Mouse (Mus musculus): Measurements from ENCODE around the gene Lhpp. TPM values are rescaled to one million over a fixed set of nuclear protein-coding genes. Genes with fewer than 3 reads are reported as not detected.
A peak's percentile ranks its signal among the peaks of the same experiment; 100 is the strongest.

Gene Lhpp
- polyA plus RNA-seq, 1 experiment = 26.7 TPM

- Histone ChIP-seq H3K4me3 (replicated peaks; ENCODE audit: insufficient read depth, low read depth, low read length) (peak overlapping the region; percentile 22), H3K4me1 (ENCODE audit: control insufficient read depth, insufficient read depth, low read length) (0 out of 2 replicates have a peak, but pooled peaks cover 7% of the 10 kb centered on the region), H3K27me3 (ENCODE audit: control insufficient read depth, insufficient read depth, low read length) (peaks cover 9% of the 10 kb centered on the region; the same call in 1 of the 2 replicates), H3K27ac (ENCODE audit: insufficient read depth, low read length) (no peak overlapping the region)
- WGBS = 8% methylated on average over 9 of the region's 9 CpGs
- DNase-seq = no peak
- TF ChIP-seq POLR2A (IDR thresholded peaks at IDR 0.05; ENCODE audit: borderline replicate concordance, insufficient read depth, low read length) = no peak
- no peak for TF ChIP-seq CTCF (IDR thresholded peaks at IDR 0.05; ENCODE audit: borderline replicate concordance, insufficient read depth, low read depth, low read length)
Measured at GRCm38 (mm10) chr7:132600026-132600425, 10.4 kb upstream of the Lhpp start.

- no peak overlapping the region for H3K27ac ChIP-seq (ENCODE audit: insufficient read depth, low read length)
- WGBS = 44% methylated on average over 8 of the region's 8 CpGs
- DNase-seq = no peak
- H3K27me3 ChIP-seq (ENCODE audit: control insufficient read depth, insufficient read depth, low read length) = peaks cover 9% of the 10 kb centered on the region; the same call in 1 of the 2 replicates
- H3K4me1 ChIP-seq (ENCODE audit: control insufficient read depth, insufficient read depth, low read length) = 0 out of 2 replicates have a peak, but pooled peaks cover 7% of the 10 kb centered on the region
- no peak for TF ChIP-seq POLR2A (IDR thresholded peaks at IDR 0.05; ENCODE audit: borderline replicate concordance, insufficient read depth, low read length)
- TF ChIP-seq CTCF (IDR thresholded peaks at IDR 0.05; ENCODE audit: borderline replicate concordance, insufficient read depth, low read depth, low read length) = no peak
- no peak overlapping the region for H3K4me3 ChIP-seq (replicated peaks; ENCODE audit: insufficient read depth, low read depth, low read length)
Measured at GRCm38 (mm10) chr7:132600926-132601325, 9.5 kb upstream of the Lhpp start.

GRCm38 (mm10) chr7:132604720-132605119 lies 5.7 kb upstream of the Lhpp start:
- 0 out of 2 replicates have a peak, but pooled peaks cover 2% of the 10 kb centered on the region for H3K4me1 ChIP-seq (ENCODE audit: control insufficient read depth, insufficient read depth, low read length)
- WGBS = 86% methylated on average over 4 of the region's 4 CpGs
- TF ChIP-seq POLR2A (IDR thresholded peaks at IDR 0.05; ENCODE audit: borderline replicate concordance, insufficient read depth, low read length) (no peak), CTCF (IDR thresholded peaks at IDR 0.05; ENCODE audit: borderline replicate concordance, insufficient read depth, low read depth, low read length) (no peak)
- no peak overlapping the region for H3K4me3 ChIP-seq (replicated peaks; ENCODE audit: insufficient read depth, low read depth, low read length)
- no peak for DNase-seq
- H3K27ac ChIP-seq (ENCODE audit: insufficient read depth, low read length) = no peak overlapping the region
- H3K27me3 ChIP-seq (ENCODE audit: control insufficient read depth, insufficient read depth, low read length) = peaks cover 1% of the 10 kb centered on the region; the same call in 1 of the 2 replicates

GRCm38 (mm10) chr7:132605689-132606088 lies 4.7 kb upstream of the Lhpp start:
- Histone ChIP-seq H3K4me1 (ENCODE audit: control insufficient read depth, insufficient read depth, low read length) (no peaks in the 10 kb centered on the region), H3K27me3 (ENCODE audit: control insufficient read depth, insufficient read depth, low read length) (no peaks in the 10 kb centered on the region; the same call in 1 of the 2 replicates), H3K27ac (ENCODE audit: insufficient read depth, low read length) (no peak overlapping the region), H3K4me3 (replicated peaks; ENCODE audit: insufficient read depth, low read depth, low read length) (no peak overlapping the region)
- no peak for DNase-seq
- TF ChIP-seq CTCF (IDR thresholded peaks at IDR 0.05; ENCODE audit: borderline replicate concordance, insufficient read depth, low read depth, low read length) = no peak
- TF ChIP-seq POLR2A (IDR thresholded peaks at IDR 0.05; ENCODE audit: borderline replicate concordance, insufficient read depth, low read length) = no peak
- WGBS = 64% methylated on average over 5 of the region's 5 CpGs

- 28% methylated on average over 4 of the region's 4 CpGs for WGBS
- no peak overlapping the region for H3K4me3 ChIP-seq (replicated peaks; ENCODE audit: insufficient read depth, low read depth, low read length)
- DNase-seq = peak in 1 of 2 experiments; percentile 36
- H3K27me3 ChIP-seq (ENCODE audit: control insufficient read depth, insufficient read depth, low read length) = no peaks in the 10 kb centered on the region; the same call in 1 of the 2 replicates
- H3K4me1 ChIP-seq (ENCODE audit: control insufficient read depth, insufficient read depth, low read length) = no peaks in the 10 kb centered on the region
- no peak for TF ChIP-seq CTCF (IDR thresholded peaks at IDR 0.05; ENCODE audit: borderline replicate concordance, insufficient read depth, low read depth, low read length)
- TF ChIP-seq POLR2A (IDR thresholded peaks at IDR 0.05; ENCODE audit: borderline replicate concordance, insufficient read depth, low read length) = no peak
- H3K27ac ChIP-seq (ENCODE audit: insufficient read depth, low read length) = no peak overlapping the region
Measured at GRCm38 (mm10) chr7:132608316-132609020, 2.0 kb upstream of the Lhpp start.

- WGBS = 98% methylated on average over 8 of the region's 8 CpGs
- H3K27me3 ChIP-seq (ENCODE audit: control insufficient read depth, insufficient read depth, low read length) = no peaks in the 10 kb centered on the region; the same call in 1 of the 2 replicates
- DNase-seq = no peak
- H3K27ac ChIP-seq (ENCODE audit: insufficient read depth, low read length) = no peak overlapping the region
- no peak overlapping the region for H3K4me3 ChIP-seq (replicated peaks; ENCODE audit: insufficient read depth, low read depth, low read length)
- H3K4me1 ChIP-seq (ENCODE audit: control insufficient read depth, insufficient read depth, low read length) = no peaks in the 10 kb centered on the region
- TF ChIP-seq POLR2A (IDR thresholded peaks at IDR 0.05; ENCODE audit: borderline replicate concordance, insufficient read depth, low read length) (no peak), CTCF (IDR thresholded peaks at IDR 0.05; ENCODE audit: borderline replicate concordance, insufficient read depth, low read depth, low read length) (no peak)
Measured at GRCm38 (mm10) chr7:132611530-132611929, 1.1 kb downstream of the Lhpp start.

GRCm38 (mm10) chr7:132615346-132615745 lies 4.9 kb downstream of the Lhpp start:
- Histone ChIP-seq H3K27ac (ENCODE audit: insufficient read depth, low read length) (no peak overlapping the region), H3K4me3 (replicated peaks; ENCODE audit: insufficient read depth, low read depth, low read length) (no peak overlapping the region), H3K4me1 (ENCODE audit: control insufficient read depth, insufficient read depth, low read length) (no peaks in the 10 kb centered on the region), H3K27me3 (ENCODE audit: control insufficient read depth, insufficient read depth, low read length) (no peaks in the 10 kb centered on the region; the same call in 1 of the 2 replicates)
- WGBS = 28% methylated on average over 3 of the region's 3 CpGs
- TF ChIP-seq POLR2A (IDR thresholded peaks at IDR 0.05; ENCODE audit: borderline replicate concordance, insufficient read depth, low read length) = no peak
- no peak for TF ChIP-seq CTCF (IDR thresholded peaks at IDR 0.05; ENCODE audit: borderline replicate concordance, insufficient read depth, low read depth, low read length)
- DNase-seq = no peak

GRCm38 (mm10) chr7:132616391-132616790 lies 6.0 kb downstream of the Lhpp start:
- H3K27ac ChIP-seq (ENCODE audit: insufficient read depth, low read length) = no peak overlapping the region
- 56% methylated on average over 6 of the region's 6 CpGs for WGBS
- TF ChIP-seq POLR2A (IDR thresholded peaks at IDR 0.05; ENCODE audit: borderline replicate concordance, insufficient read depth, low read length) (no peak), CTCF (IDR thresholded peaks at IDR 0.05; ENCODE audit: borderline replicate concordance, insufficient read depth, low read depth, low read length) (no peak)
- no peaks in the 10 kb centered on the region; the same call in 1 of the 2 replicates for H3K27me3 ChIP-seq (ENCODE audit: control insufficient read depth, insufficient read depth, low read length)
- H3K4me1 ChIP-seq (ENCODE audit: control insufficient read depth, insufficient read depth, low read length) = no peaks in the 10 kb centered on the region
- H3K4me3 ChIP-seq (replicated peaks; ENCODE audit: insufficient read depth, low read depth, low read length) = no peak overlapping the region
- no peak for DNase-seq
